Mouse (Mus musculus) forebrain, embryonic 11.5 days (tissue): ENCODE results near the gene Pafah1b2. TPM values are rescaled to one million over a fixed set of nuclear protein-coding genes. Genes with fewer than 3 reads are reported as not detected.

Source experiments
- ATAC-seq: fragments of 200-750 bp; cut with Nextera tagmentation; replicated peaks from 2 replicates; pipeline ENCODE4 v1.8.0; 2017; ENCODE audit warnings: moderate TSS enrichment; ENCODE audit not compliant: low FRiP score
- DNase-seq: peaks from one replicate; pipeline ENCODE4 v3.0.0-alpha.2; 2017; ENCODE audit warnings: low spot score
- H3K27ac ChIP-seq: fragments of 300-500 bp; sonication (generic); 2 replicates; pipeline ENCODE4 v1.5.1; 2014; ENCODE audit warnings: low read depth, low read length
- H3K27me3 ChIP-seq: fragments of 300-500 bp; sonication (generic); 2 replicates; pipeline ENCODE4 v1.6.1; 2014; ENCODE audit warnings: mild to moderate bottlenecking, low read length, mixed read lengths; ENCODE audit not compliant: control insufficient read depth, insufficient read depth
- H3K36me3 ChIP-seq: fragments of 300-500 bp; sonication (generic); 2 replicates; pipeline ENCODE4 v1.6.1; 2014; ENCODE audit warnings: mild to moderate bottlenecking, low read length, moderate library complexity, mixed read lengths; ENCODE audit not compliant: control insufficient read depth, insufficient read depth
- H3K4me1 ChIP-seq: fragments of 300-500 bp; sonication (generic); replicated peaks from 2 replicates; pipeline ENCODE4 v1.6.1; 2014; ENCODE audit warnings: low read length, mixed read lengths; ENCODE audit not compliant: control insufficient read depth, insufficient read depth
- H3K4me2 ChIP-seq: fragments of 300-500 bp; sonication (generic); 2 replicates; pipeline ENCODE4 v1.6.1; 2014; ENCODE audit warnings: low read depth, mild to moderate bottlenecking, low read length, moderate library complexity, mixed read lengths; ENCODE audit not compliant: severe bottlenecking
- H3K4me3 ChIP-seq: fragments of 300-500 bp; sonication (generic); 2 replicates; pipeline ENCODE4 v1.5.1; 2014; ENCODE audit warnings: low read depth, low read length
- H3K9ac ChIP-seq: fragments of 300-500 bp; sonication (generic); 2 replicates; pipeline ENCODE4 v1.6.1; 2014; ENCODE audit warnings: low read length
- H3K9me3 ChIP-seq: fragments of 300-500 bp; sonication (generic); 2 replicates; pipeline ENCODE4 v1.6.1; 2016; ENCODE audit warnings: low read length, mixed read lengths; ENCODE audit not compliant: control insufficient read depth
- WGBS: fragments of 180-500 bp; shearing (Covaris S2); extraction: QIAGEN DNeasy Blood & Tissue Kit; methylation state at CpG from one replicate; pipeline ENCODE4 v1.1.7; 2014; 5-methylcytosine and 5-hydroxymethylcytosine counted together
- polyA plus RNA-seq: library from polyadenylated mRNA; unstranded; fragments of >200 nt; fragmentation: Nextera tagmentation; extraction: Ambion mirVana; gene quantifications from 2 replicates; pipeline ENCODE4 v1.2.1, GENCODE M21; 2014

Gene Pafah1b2
- polyA plus RNA-seq, 1 experiment from 2014 or later: 274 TPM

DNA sequence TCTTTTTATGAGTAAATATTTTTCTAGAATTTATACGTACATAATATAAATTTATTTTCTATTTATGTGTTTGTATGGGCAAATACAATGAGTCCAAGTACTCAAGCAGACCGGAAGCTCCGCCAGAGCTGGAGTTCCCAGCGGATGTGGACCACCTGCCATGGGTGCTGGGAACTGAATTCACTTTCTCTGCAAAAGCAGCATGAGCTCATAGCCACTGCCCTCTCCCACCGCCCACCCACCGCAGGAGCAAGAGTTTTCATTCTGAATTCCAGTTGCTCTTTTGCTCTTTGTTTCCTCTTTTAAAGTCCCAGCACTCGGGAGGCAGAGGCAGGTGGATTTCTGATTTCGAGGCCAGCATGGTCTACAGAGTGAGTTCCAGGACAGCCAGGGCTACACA is 31.1 kb upstream of the Pafah1b2 start:
- no peak for DNase-seq
- Histone ChIP-seq H3K9me3 (no peaks in the 10 kb centered on the region), H3K4me3 (no peak overlapping the region), H3K27ac (no peak overlapping the region), H3K9ac (no peak overlapping the region), H3K36me3 (no peaks in the 10 kb centered on the region; the same call in 1 of the 2 replicates), H3K27me3 (no peaks in the 10 kb centered on the region), H3K4me1 (peaks cover 8% of the 10 kb centered on the region), H3K4me2 (no peak overlapping the region)
- ATAC-seq: no peak
- WGBS: 88% methylated on average over 8 of the region's 8 CpGs

DNA sequence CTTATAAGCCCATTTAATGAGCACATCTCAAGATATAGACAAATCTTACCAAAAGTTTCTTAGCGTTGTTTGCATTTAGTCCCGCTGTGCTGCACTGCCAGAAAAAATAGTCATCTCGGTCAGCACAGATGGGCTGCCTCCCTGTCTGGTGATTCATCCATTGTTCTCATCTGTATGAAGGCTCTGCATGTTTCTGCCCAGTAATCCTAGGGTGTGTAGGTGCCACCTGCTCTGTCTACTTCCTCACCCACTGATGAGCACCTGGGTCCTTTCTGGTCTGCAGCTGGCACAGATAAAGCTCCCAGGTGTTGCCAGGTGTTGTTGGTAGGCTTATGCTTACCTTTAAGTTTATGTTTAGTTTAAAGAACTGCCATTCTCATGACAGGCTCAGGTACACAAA is 29.9 kb upstream of the Pafah1b2 start:
- Histone ChIP-seq H3K36me3 (no peaks in the 10 kb centered on the region; the same call in 1 of the 2 replicates), H3K27me3 (no peaks in the 10 kb centered on the region), H3K4me3 (no peak overlapping the region), H3K4me1 (peaks cover 8% of the 10 kb centered on the region), H3K9ac (no peak overlapping the region), H3K27ac (no peak overlapping the region), H3K4me2 (no peak overlapping the region), H3K9me3 (no peaks in the 10 kb centered on the region)
- no peak for ATAC-seq
- no peak for DNase-seq
- 84% methylated on average over 3 of the region's 3 CpGs for WGBS

DNA sequence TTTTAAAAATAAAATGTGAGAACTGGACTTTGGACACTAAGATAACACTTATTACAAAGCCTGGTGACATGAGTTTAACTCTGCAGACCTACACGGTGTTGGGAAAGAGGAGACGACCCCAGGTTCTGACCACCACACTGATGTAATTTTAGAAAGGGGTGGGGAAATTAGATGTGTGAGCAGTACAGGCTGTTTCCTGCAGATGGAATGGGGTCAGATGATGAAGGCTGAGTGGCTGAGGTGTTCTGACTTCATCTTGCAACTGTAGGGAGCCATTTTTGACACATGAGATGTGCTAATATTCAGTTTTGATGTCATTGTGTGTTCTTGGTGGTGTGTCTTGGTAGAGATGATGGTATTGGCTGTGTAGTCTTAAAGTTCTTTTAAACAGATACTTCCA is 28.7 kb upstream of the Pafah1b2 start:
- Histone ChIP-seq H3K9ac (no peak overlapping the region), H3K27me3 (no peaks in the 10 kb centered on the region), H3K4me2 (no peak overlapping the region), H3K27ac (no peak overlapping the region), H3K9me3 (no peaks in the 10 kb centered on the region), H3K4me1 (peaks cover under 1% of the 10 kb centered on the region; the same call in 1 of the 2 replicates), H3K4me3 (no peak overlapping the region), H3K36me3 (no peaks in the 10 kb centered on the region; the same call in 1 of the 2 replicates)
- ATAC-seq (no peak), DNase-seq (no peak)
- 80% methylated on average over 2 of the region's 2 CpGs for WGBS

DNA sequence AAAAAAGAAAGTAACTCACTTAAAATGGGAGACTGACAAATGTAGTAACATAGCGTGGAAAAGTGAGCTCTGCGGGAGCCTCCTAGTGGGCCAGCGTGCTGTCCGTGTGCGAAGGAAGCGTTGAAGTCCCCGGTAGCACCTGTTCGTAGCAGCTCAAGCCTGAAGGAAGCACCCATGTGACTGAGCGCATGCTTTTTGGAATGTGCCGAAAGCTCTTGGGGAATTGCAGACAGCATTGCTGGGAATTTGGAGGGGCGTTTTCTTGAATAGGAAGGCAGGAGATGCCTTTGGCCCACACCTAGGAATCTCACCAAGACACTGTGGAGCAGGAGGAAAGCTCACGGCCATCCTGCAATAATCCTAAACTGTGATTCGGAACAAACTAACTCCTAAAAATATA is 26.3 kb upstream of the Pafah1b2 start:
- no peaks in the 10 kb centered on the region; the same call in 1 of the 2 replicates for H3K36me3 ChIP-seq
- H3K4me2 ChIP-seq: no peak overlapping the region
- H3K27ac ChIP-seq: no peak overlapping the region
- no peak overlapping the region for H3K4me3 ChIP-seq
- H3K9me3 ChIP-seq: no peaks in the 10 kb centered on the region
- ATAC-seq: no peak
- H3K4me1 ChIP-seq: no peaks in the 10 kb centered on the region
- no peak for DNase-seq
- no peaks in the 10 kb centered on the region for H3K27me3 ChIP-seq
- 97% methylated on average over 13 of the region's 13 CpGs for WGBS
- no peak overlapping the region for H3K9ac ChIP-seq

DNA sequence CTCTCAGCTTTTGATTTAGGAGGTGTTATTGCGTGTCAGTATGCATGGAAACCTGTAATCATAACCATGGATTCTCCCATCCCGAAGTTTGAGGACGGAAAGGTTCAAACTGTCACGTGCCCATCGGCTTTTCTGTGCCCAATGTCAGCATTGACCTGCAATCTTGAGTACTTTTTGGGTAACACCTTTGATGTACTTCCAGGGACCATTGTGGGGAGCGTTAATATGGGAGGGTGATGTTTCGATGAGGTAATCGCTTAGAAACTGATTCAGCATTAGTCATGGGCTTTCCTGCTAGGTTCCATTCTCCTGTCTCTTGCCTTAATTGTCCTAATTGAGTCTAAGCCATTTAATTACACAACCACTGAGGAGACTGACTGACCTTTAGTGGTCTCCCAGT is 24.4 kb upstream of the Pafah1b2 start:
- no peak overlapping the region for H3K27ac ChIP-seq

DNA sequence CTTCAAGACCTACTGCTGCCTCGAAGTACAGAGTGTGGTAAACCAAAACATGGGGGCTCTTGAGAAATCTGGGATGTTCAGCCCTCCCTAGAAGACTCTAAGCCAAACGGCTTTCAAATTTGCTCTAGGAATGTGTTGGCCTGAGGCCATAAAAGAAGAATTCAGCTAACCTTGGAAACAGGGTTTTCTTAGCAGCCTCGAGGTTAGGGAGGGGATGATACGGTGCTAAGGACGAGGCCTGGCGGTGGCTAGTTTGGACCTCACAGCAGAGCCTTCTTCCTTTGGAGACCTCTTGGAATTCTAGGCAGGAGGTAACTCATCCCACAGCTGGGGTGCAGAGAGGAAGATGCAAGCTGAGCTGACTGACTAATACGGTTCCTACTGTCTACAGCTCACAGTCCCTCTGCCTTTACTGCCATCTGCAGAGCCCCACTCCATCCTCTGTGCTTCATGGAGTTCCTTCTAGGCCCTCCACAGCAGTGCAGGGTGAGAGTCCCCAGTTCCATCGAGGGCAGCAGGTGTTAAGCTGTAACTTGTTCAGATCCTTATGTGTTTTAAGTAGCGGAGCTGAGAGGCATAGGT is 22.9 kb upstream of the Pafah1b2 start:
- DNase-seq (no peak), ATAC-seq (no peak)
- 82% methylated on average over 9 of the region's 9 CpGs for WGBS
- Histone ChIP-seq H3K4me1 (no peaks in the 10 kb centered on the region), H3K27ac (no peak overlapping the region), H3K36me3 (no peaks in the 10 kb centered on the region; the same call in 1 of the 2 replicates), H3K9ac (no peak overlapping the region), H3K4me2 (no peak overlapping the region), H3K9me3 (no peaks in the 10 kb centered on the region), H3K4me3 (no peak overlapping the region), H3K27me3 (no peaks in the 10 kb centered on the region)

More for the DNA sequence above, 24.4 kb upstream of the Pafah1b2 start:
- H3K9me3 ChIP-seq: no peaks in the 10 kb centered on the region
- ATAC-seq (no peak), DNase-seq (no peak)
- 97% methylated on average over 8 of the region's 8 CpGs for WGBS
- H3K4me2 ChIP-seq: no peak overlapping the region
- no peaks in the 10 kb centered on the region; the same call in 1 of the 2 replicates for H3K36me3 ChIP-seq
- H3K27me3 ChIP-seq: no peaks in the 10 kb centered on the region
- H3K4me1 ChIP-seq: no peaks in the 10 kb centered on the region
- H3K4me3 ChIP-seq: no peak overlapping the region
- H3K9ac ChIP-seq: no peak overlapping the region

DNA sequence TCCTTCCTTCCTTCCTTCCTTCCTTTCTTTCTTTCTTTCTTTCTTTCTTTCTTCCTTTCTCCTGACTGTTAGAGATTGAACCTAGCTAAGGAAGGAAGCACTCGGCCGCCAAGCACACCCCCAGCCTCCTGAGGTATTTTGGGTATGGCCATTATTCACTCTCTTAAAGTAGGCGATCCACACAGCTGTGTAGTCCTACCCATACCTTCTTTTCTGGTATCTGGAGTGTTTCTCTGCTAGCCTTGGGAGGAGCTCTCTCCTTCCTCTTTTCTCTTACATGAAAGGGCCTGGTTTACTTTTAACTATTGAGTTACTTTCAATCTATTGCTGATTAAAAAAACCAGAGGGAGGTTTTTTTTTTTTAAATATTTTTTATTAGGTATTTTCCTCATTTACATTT is 21.4 kb upstream of the Pafah1b2 start:
- no peaks in the 10 kb centered on the region for H3K4me1 ChIP-seq
- no peak for ATAC-seq
- no peaks in the 10 kb centered on the region for H3K36me3 ChIP-seq
- no peak overlapping the region for H3K9ac ChIP-seq
- no peak overlapping the region for H3K4me2 ChIP-seq
- no peak overlapping the region for H3K27ac ChIP-seq
- H3K27me3 ChIP-seq: no peaks in the 10 kb centered on the region
- WGBS: 94% methylated on average over 3 of the region's 3 CpGs
- H3K4me3 ChIP-seq: no peak overlapping the region
- no peaks in the 10 kb centered on the region for H3K9me3 ChIP-seq
- DNase-seq: no peak

DNA sequence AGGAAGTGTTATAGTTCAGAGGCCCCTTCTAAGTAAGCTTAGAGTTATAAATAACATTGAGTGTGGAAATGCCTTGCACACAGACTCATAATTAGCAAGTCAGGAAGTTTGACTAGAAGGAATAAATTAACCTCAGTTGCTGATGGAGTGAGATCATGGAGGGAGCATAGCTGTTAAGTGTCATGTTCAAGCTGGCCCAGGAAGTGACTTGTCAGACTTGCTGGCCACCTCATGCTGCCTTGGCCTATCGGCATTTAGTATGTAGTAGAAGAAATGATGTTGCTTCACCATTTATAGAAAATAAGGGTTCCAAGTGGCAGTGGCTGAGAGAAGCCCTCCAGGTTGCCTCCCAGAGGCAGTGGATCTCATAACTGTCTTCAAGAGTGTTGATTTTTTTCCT is 20.6 kb upstream of the Pafah1b2 start:
- Histone ChIP-seq H3K36me3 (no peaks in the 10 kb centered on the region), H3K4me2 (no peak overlapping the region), H3K9ac (no peak overlapping the region), H3K4me3 (no peak overlapping the region), H3K27me3 (no peaks in the 10 kb centered on the region), H3K4me1 (no peaks in the 10 kb centered on the region), H3K9me3 (no peaks in the 10 kb centered on the region), H3K27ac (no peak overlapping the region)
- DNase-seq (no peak), ATAC-seq (no peak)
- WGBS: 92% methylated on average over 1 of the region's 1 CpGs

DNA sequence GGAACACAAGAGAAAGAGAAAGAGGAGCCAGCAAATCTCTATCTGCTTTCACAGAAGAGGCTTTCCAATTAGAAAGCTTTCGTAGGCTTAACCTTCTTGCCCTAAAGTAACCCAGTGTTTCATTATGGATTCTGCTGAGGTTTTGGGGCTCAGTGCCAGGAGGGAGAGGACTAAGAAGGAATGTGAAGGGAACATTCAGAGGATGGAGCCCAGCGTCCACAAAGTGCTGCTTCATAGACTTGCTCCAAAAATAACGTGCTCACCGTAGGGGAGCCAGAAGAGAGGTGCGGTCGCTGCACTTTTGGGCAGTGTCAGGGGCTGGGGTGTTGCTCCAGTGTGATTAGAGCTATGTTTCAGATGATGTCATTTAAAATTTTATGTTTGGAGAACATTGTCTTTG is 19.7 kb upstream of the Pafah1b2 start:
- DNase-seq: no peak
- no peaks in the 10 kb centered on the region for H3K36me3 ChIP-seq
- no peaks in the 10 kb centered on the region for H3K27me3 ChIP-seq
- no peak for ATAC-seq
- H3K9me3 ChIP-seq: no peaks in the 10 kb centered on the region
- no peaks in the 10 kb centered on the region for H3K4me1 ChIP-seq
- no peak overlapping the region for H3K4me3 ChIP-seq
- H3K4me2 ChIP-seq: no peak overlapping the region
- H3K27ac ChIP-seq: no peak overlapping the region
- WGBS: 80% methylated on average over 6 of the region's 6 CpGs
- H3K9ac ChIP-seq: no peak overlapping the region
